In genomic region chr14:121676596-121677330, GRCm38 (mm10) we compare ENCODE assay signal across 8 mouse cellular contexts.
A peak's percentile ranks its signal among the peaks of the same experiment; 100 is the strongest.
DNase-seq lines count a peak whose midpoint lies in the region; ATAC-seq lines count a peak whose summit lies in the region.
"Had no signal": no experiment of that assay in that cellular context is flagged by ENCODE, and none has a peak within 500 bp of the region (broad histone marks: within the 10 kb centered on the region; RNA-seq: fewer than 3 reads in every experiment).

No protein-coding gene starts in this region.

- H3K9me3 ChIP-seq in hindbrain, embryonic 10.5 days = peaks cover 6% of the 10 kb centered on the region; the same call in 1 of the 2 replicates
- 0 out of 2 replicates have a peak, but pooled peaks cover 8% of the 10 kb centered on the region for H3K9me3 ChIP-seq in hindbrain, embryonic 14.5 days (ENCODE audit: control insufficient read depth, low read length)
- peaks cover 2% of the 10 kb centered on the region; the same call in 1 of the 2 replicates for H3K9me3 ChIP-seq in heart, embryonic 11.5 days (replicated peaks; ENCODE audit: control insufficient read depth, low read length)

- 88% methylated on average over 11 of the region's 11 CpGs for WGBS in hindbrain, embryonic 10.5 days
- WGBS in hindbrain, embryonic 14.5 days = 92% methylated on average over 11 of the region's 11 CpGs
- WGBS in heart, embryonic 11.5 days (ENCODE audit: insufficient replicate concordance) = 85% methylated on average over 11 of the region's 11 CpGs

- H3K36me3 ChIP-seq in hindbrain, embryonic 10.5 days = no peaks in the 10 kb centered on the region
- no peaks in the 10 kb centered on the region; the same call in 1 of the 2 replicates for H3K36me3 ChIP-seq in hindbrain, embryonic 14.5 days (replicated peaks; ENCODE audit: control insufficient read depth, insufficient read depth)
- no peaks in the 10 kb centered on the region for H3K36me3 ChIP-seq in heart, embryonic 11.5 days (ENCODE audit: control insufficient read depth, insufficient read depth, low read length)

- no peak overlapping the region for H3K4me2 ChIP-seq in hindbrain, embryonic 14.5 days (replicated peaks)
- H3K4me2 ChIP-seq in heart, embryonic 11.5 days = no peak overlapping the region

- H3K4me1 ChIP-seq in hindbrain, embryonic 10.5 days (replicated peaks) = peaks cover 19% of the 10 kb centered on the region
- no peaks in the 10 kb centered on the region for H3K4me1 ChIP-seq in hindbrain, embryonic 14.5 days (replicated peaks; ENCODE audit: control insufficient read depth, insufficient read depth, low read length)
- peaks cover 39% of the 10 kb centered on the region for H3K4me1 ChIP-seq in brown adipose tissue, adult 24 weeks (ENCODE audit: control insufficient read depth, insufficient read depth, insufficient read length, low read length)
- peaks cover 17% of the 10 kb centered on the region for H3K4me1 ChIP-seq in heart, embryonic 11.5 days (ENCODE audit: control insufficient read depth, insufficient read depth, low read length)

- peak overlapping the region; percentile 66; the same call in 1 of the 2 replicates for H3K27ac ChIP-seq in hindbrain, embryonic 10.5 days
- H3K27ac ChIP-seq in hindbrain, embryonic 14.5 days = no peak overlapping the region
- H3K27ac ChIP-seq in brown adipose tissue, adult 24 weeks (replicated peaks; ENCODE audit: low read depth, low read length) = peak overlapping the region; percentile 14
- no peak overlapping the region for H3K27ac ChIP-seq in heart, embryonic 11.5 days (ENCODE audit: low read depth, low read length)

- no peak for ATAC-seq in hindbrain, embryonic 14.5 days (ENCODE audit: low FRiP score)
- no peak for ATAC-seq in activated CD4-positive, CD25-positive, alpha-beta regulatory T cell, adult 4 months
- no peak for ATAC-seq in heart, embryonic 11.5 days (replicated peaks; ENCODE audit: insufficient number of reproducible peaks, low FRiP score, low TSS enrichment)
- ATAC-seq: liver, postnatal 0 days had no signal

- no peak overlapping the region for H3K9ac ChIP-seq in hindbrain, embryonic 14.5 days
- H3K9ac ChIP-seq in heart, embryonic 11.5 days (ENCODE audit: low read depth, low read length) = no peak overlapping the region
- H3K9ac ChIP-seq: liver, postnatal 0 days had no signal

- H3K4me3 ChIP-seq in hindbrain, embryonic 10.5 days = no peak overlapping the region
- H3K4me3 ChIP-seq in hindbrain, embryonic 14.5 days (replicated peaks; ENCODE audit: low read length) = no peak overlapping the region
- H3K4me3 ChIP-seq in brown adipose tissue, adult 24 weeks (ENCODE audit: insufficient read depth, low read depth, low read length) = no peak overlapping the region
- no peak overlapping the region for H3K4me3 ChIP-seq in heart, embryonic 11.5 days (ENCODE audit: low read depth, low read length)

- H3K27me3 ChIP-seq in hindbrain, embryonic 10.5 days (ENCODE audit: insufficient read depth, poor library complexity, severe bottlenecking) = no peaks in the 10 kb centered on the region
- no peaks in the 10 kb centered on the region for H3K27me3 ChIP-seq in hindbrain, embryonic 14.5 days (ENCODE audit: control insufficient read depth, insufficient read depth, low read length)
- no peaks in the 10 kb centered on the region for H3K27me3 ChIP-seq in heart, embryonic 11.5 days (ENCODE audit: control insufficient read depth, insufficient read depth, low read length)

- DNase-seq in hindbrain, embryonic 10.5 days (ENCODE audit: low spot score) = no peak
- no peak for DNase-seq in hindbrain, embryonic 14.5 days (ENCODE audit: low spot score)
- DNase-seq in cerebellum, postnatal 25 days = peak; percentile 47 to 69
- DNase-seq in kidney, postnatal 14 days = peak; percentile 32
- DNase-seq: liver, postnatal 0 days had no signal

Comparison
In these comparisons a context has a peak if more than half of its experiments do, and no peak if none do; other contexts are left out.
1. H3K27ac ChIP-seq: peak in hindbrain, embryonic 10.5 days (single experiment) and brown adipose tissue, adult 24 weeks (single experiment); none in hindbrain, embryonic 14.5 days (single experiment) and heart, embryonic 11.5 days (single experiment).
2. DNase-seq: peak in cerebellum, postnatal 25 days (2 of 2) and kidney, postnatal 14 days (single experiment); none in hindbrain, embryonic 10.5 days (single experiment) and hindbrain, embryonic 14.5 days (single experiment).